Mouse (Mus musculus) heart, adult 11 months (tissue): ENCODE results near the gene Vta1.

Experiments
- DNase-seq: peaks from one replicate; pipeline ENCODE4 v3.0.0; 2022

Vta1 gene

GRCm38 (mm10) chr10:14705072-14706066, at the start of gene Vta1, which contains the start of gene Nmbr:
Vta1 (minus strand) TSS chr10:14705560.
Nmbr (plus strand) TSS chr10:14705591.
- peak; percentile 100 for DNase-seq

- no peak for DNase-seq
Observed at GRCm38 (mm10) chr10:14734285-14734684, 28.9 kb upstream of the Vta1 start.

GRCm38 (mm10) chr10:14725671-14726070, 20.3 kb upstream of the Vta1 start:
- DNase-seq, result no peak

GRCm38 (mm10) chr10:14718114-14718513, 12.8 kb upstream of the Vta1 start, which contains the start of gene Gje1:
Gje1 (minus strand) TSS chr10:14718214.
- no peak for DNase-seq

GRCm38 (mm10) chr10:14703830-14704420, 1.4 kb downstream of the Vta1 start:
- DNase-seq, result no peak

- DNase-seq, result no peak
Observed at GRCm38 (mm10) chr10:14703239-14703638, 2.1 kb downstream of the Vta1 start.

GRCm38 (mm10) chr10:14690349-14690748, 15.0 kb downstream of the Vta1 start:
- no peak for DNase-seq

GRCm38 (mm10) chr10:14688785-14689442, 16.4 kb downstream of the Vta1 start:
- no peak for DNase-seq

- no peak for DNase-seq
Observed at GRCm38 (mm10) chr10:14685663-14686062, 19.7 kb downstream of the Vta1 start.

GRCm38 (mm10) chr10:14666147-14666546, 39.2 kb downstream of the Vta1 start:
- DNase-seq, result no peak

- DNase-seq, result peak; percentile 93
Observed at GRCm38 (mm10) chr10:14660875-14661274, 44.5 kb downstream of the Vta1 start.

GRCm38 (mm10) chr10:14639635-14640034, 65.7 kb downstream of the Vta1 start:
- DNase-seq, result no peak

- no peak for DNase-seq
Observed at GRCm38 (mm10) chr10:14639043-14639442, 66.3 kb downstream of the Vta1 start.

GRCm38 (mm10) chr10:14625706-14626105, 79.7 kb downstream of the Vta1 start:
- DNase-seq, result no peak

GRCm38 (mm10) chr10:14619156-14619555, 86.2 kb downstream of the Vta1 start:
- no peak for DNase-seq

GRCm38 (mm10) chr10:14618301-14618700, 87.1 kb downstream of the Vta1 start:
- no peak for DNase-seq

- no peak for DNase-seq
Observed at GRCm38 (mm10) chr10:14615441-14615840, 89.9 kb downstream of the Vta1 start.

GRCm38 (mm10) chr10:14607597-14607996, 97.8 kb downstream of the Vta1 start:
- DNase-seq, result no peak
